Mouse (Mus musculus) ES-Bruce4 (cell line): ENCODE measurements around the gene H1foo.

ENCODE experiments used
- CTCF ChIP-seq: IDR thresholded peaks from one replicate; pipeline ENCODE4 v1.8.1; 2011; ENCODE audit warnings: low read depth, low read length
- EP300 ChIP-seq: IDR thresholded peaks from 2 replicates; pipeline ENCODE4 v1.6.1; 2011; ENCODE audit warnings: low read depth, low read length; ENCODE audit not compliant: insufficient read depth
- POLR2A ChIP-seq: IDR thresholded peaks from one replicate; pipeline ENCODE4 v1.8.1; 2011; ENCODE audit warnings: low read length; ENCODE audit not compliant: insufficient read depth

DNA sequence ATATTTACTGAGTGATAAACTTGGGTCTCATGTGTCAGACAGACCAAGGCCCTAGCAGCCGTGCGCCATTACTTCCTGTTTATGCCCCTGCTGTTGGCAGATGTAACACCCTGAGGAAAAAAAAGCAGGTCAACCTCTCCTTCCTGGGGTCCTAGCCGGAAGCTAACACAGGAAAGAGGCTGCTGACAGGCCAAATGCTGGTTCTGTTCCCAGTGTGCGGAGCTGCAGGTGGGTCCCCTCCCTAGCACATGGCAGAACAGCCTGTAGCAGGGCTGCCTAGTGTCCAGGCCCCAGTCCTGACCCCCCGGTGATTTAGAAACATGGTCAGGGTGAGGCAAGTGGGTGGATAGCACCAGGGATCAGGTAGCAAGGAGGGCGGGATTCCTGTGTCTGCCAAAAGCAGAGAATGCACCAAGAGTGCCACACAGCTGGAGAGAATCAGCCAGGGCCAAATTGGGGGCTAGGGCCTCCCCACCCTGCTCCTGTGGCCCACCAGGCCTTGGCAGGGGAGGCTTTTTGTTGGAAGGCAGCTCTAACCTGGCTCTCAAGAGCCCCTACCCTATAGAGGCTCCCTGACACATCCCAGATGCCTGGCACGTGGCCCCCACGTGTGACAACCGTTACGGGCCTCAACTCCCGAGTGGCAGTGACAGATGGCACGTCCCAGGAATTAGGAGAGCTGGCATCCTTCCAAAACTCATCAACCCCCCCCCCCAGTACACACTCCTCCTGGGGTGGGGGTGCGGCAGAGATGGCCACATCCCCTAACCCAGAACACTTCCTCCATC lies 26.7 kb downstream of the H1foo start:
- TF ChIP-seq CTCF (no peak), POLR2A (no peak), EP300 (no peak)
